Mouse (Mus musculus): ENCODE data around the gene Rbfox1. TPM values are rescaled to one million over a fixed set of nuclear protein-coding genes. Genes with fewer than 3 reads are reported as not detected.

Rbfox1 gene
- polyA plus RNA-seq, 1 experiment from 2014 or later: 3.1 TPM

GRCm38 (mm10) chr16:7223265-7223664 is 1338.1 kb downstream of the Rbfox1 start:
- no peak overlapping the region for H3K4me2 ChIP-seq
- H3K9me3 ChIP-seq (replicated peaks; ENCODE audit: control insufficient read depth, low read length): no peaks in the 10 kb centered on the region
- H3K4me3 ChIP-seq (ENCODE audit: low read depth, low read length): no peak overlapping the region
- no peaks in the 10 kb centered on the region for H3K4me1 ChIP-seq (ENCODE audit: control insufficient read depth, insufficient read depth, low read length)
- H3K27ac ChIP-seq (ENCODE audit: low read depth, low read length): no peak overlapping the region
- ATAC-seq (replicated peaks; ENCODE audit: insufficient number of reproducible peaks, low FRiP score, low TSS enrichment): no peak
- H3K9ac ChIP-seq (ENCODE audit: low read depth, low read length): no peak overlapping the region
- no peaks in the 10 kb centered on the region for H3K27me3 ChIP-seq (ENCODE audit: control insufficient read depth, insufficient read depth, low read length)
- no peaks in the 10 kb centered on the region for H3K36me3 ChIP-seq (ENCODE audit: control insufficient read depth, insufficient read depth, low read length)
- 58% methylated on average over 2 of the region's 2 CpGs for WGBS (ENCODE audit: insufficient replicate concordance)

GRCm38 (mm10) chr16:7226000-7226399 is 1340.8 kb downstream of the Rbfox1 start:
- H3K4me2 ChIP-seq: no peak overlapping the region
- H3K9ac ChIP-seq (ENCODE audit: low read depth, low read length): no peak overlapping the region
- H3K36me3 ChIP-seq (ENCODE audit: control insufficient read depth, insufficient read depth, low read length): no peaks in the 10 kb centered on the region
- no peaks in the 10 kb centered on the region for H3K4me1 ChIP-seq (ENCODE audit: control insufficient read depth, insufficient read depth, low read length)
- H3K9me3 ChIP-seq (replicated peaks; ENCODE audit: control insufficient read depth, low read length): no peaks in the 10 kb centered on the region
- no peaks in the 10 kb centered on the region for H3K27me3 ChIP-seq (ENCODE audit: control insufficient read depth, insufficient read depth, low read length)
- no peak overlapping the region for H3K27ac ChIP-seq (ENCODE audit: low read depth, low read length)
- no peak overlapping the region for H3K4me3 ChIP-seq (ENCODE audit: low read depth, low read length)
- ATAC-seq (replicated peaks; ENCODE audit: insufficient number of reproducible peaks, low FRiP score, low TSS enrichment): no peak
- 83% methylated on average over 3 of the region's 3 CpGs for WGBS (ENCODE audit: insufficient replicate concordance)

GRCm38 (mm10) chr16:7228246-7228645 is 1343.1 kb downstream of the Rbfox1 start:
- WGBS (ENCODE audit: insufficient replicate concordance): 78% methylated on average over 5 of the region's 5 CpGs
- no peak for ATAC-seq (replicated peaks; ENCODE audit: insufficient number of reproducible peaks, low FRiP score, low TSS enrichment)
- no peaks in the 10 kb centered on the region for H3K36me3 ChIP-seq (ENCODE audit: control insufficient read depth, insufficient read depth, low read length)
- H3K4me2 ChIP-seq: no peak overlapping the region
- no peak overlapping the region for H3K27ac ChIP-seq (ENCODE audit: low read depth, low read length)
- no peaks in the 10 kb centered on the region for H3K27me3 ChIP-seq (ENCODE audit: control insufficient read depth, insufficient read depth, low read length)
- no peaks in the 10 kb centered on the region for H3K9me3 ChIP-seq (replicated peaks; ENCODE audit: control insufficient read depth, low read length)
- no peak overlapping the region for H3K4me3 ChIP-seq (ENCODE audit: low read depth, low read length)
- H3K4me1 ChIP-seq (ENCODE audit: control insufficient read depth, insufficient read depth, low read length): no peaks in the 10 kb centered on the region
- no peak overlapping the region for H3K9ac ChIP-seq (ENCODE audit: low read depth, low read length)

GRCm38 (mm10) chr16:7229232-7229631 is 1344.1 kb downstream of the Rbfox1 start:
- no peaks in the 10 kb centered on the region for H3K27me3 ChIP-seq (ENCODE audit: control insufficient read depth, insufficient read depth, low read length)
- H3K9me3 ChIP-seq (replicated peaks; ENCODE audit: control insufficient read depth, low read length): no peaks in the 10 kb centered on the region
- no peak overlapping the region for H3K4me3 ChIP-seq (ENCODE audit: low read depth, low read length)
- no peaks in the 10 kb centered on the region for H3K36me3 ChIP-seq (ENCODE audit: control insufficient read depth, insufficient read depth, low read length)
- no peaks in the 10 kb centered on the region for H3K4me1 ChIP-seq (ENCODE audit: control insufficient read depth, insufficient read depth, low read length)
- no peak overlapping the region for H3K27ac ChIP-seq (ENCODE audit: low read depth, low read length)
- H3K9ac ChIP-seq (ENCODE audit: low read depth, low read length): no peak overlapping the region
- WGBS (ENCODE audit: insufficient replicate concordance): 45% methylated on average over 4 of the region's 4 CpGs
- no peak for ATAC-seq (replicated peaks; ENCODE audit: insufficient number of reproducible peaks, low FRiP score, low TSS enrichment)
- no peak overlapping the region for H3K4me2 ChIP-seq

- Histone ChIP-seq H3K36me3 (ENCODE audit: control insufficient read depth, insufficient read depth, low read length) (no peaks in the 10 kb centered on the region), H3K9me3 (replicated peaks; ENCODE audit: control insufficient read depth, low read length) (no peaks in the 10 kb centered on the region), H3K4me2 (no peak overlapping the region), H3K27ac (ENCODE audit: low read depth, low read length) (no peak overlapping the region), H3K9ac (ENCODE audit: low read depth, low read length) (no peak overlapping the region), H3K4me1 (ENCODE audit: control insufficient read depth, insufficient read depth, low read length) (no peaks in the 10 kb centered on the region), H3K4me3 (ENCODE audit: low read depth, low read length) (no peak overlapping the region), H3K27me3 (ENCODE audit: control insufficient read depth, insufficient read depth, low read length) (no peaks in the 10 kb centered on the region)
- WGBS (ENCODE audit: insufficient replicate concordance): 75% methylated on average over 3 of the region's 3 CpGs
- no peak for ATAC-seq (replicated peaks; ENCODE audit: insufficient number of reproducible peaks, low FRiP score, low TSS enrichment)
Measured at GRCm38 (mm10) chr16:7241627-7242026, 1356.5 kb downstream of the Rbfox1 start.

- H3K9ac ChIP-seq (ENCODE audit: low read depth, low read length): no peak overlapping the region
- no peaks in the 10 kb centered on the region for H3K36me3 ChIP-seq (ENCODE audit: control insufficient read depth, insufficient read depth, low read length)
- no peak overlapping the region for H3K27ac ChIP-seq (ENCODE audit: low read depth, low read length)
- H3K27me3 ChIP-seq (ENCODE audit: control insufficient read depth, insufficient read depth, low read length): no peaks in the 10 kb centered on the region
- no peak overlapping the region for H3K4me2 ChIP-seq
- no peaks in the 10 kb centered on the region for H3K4me1 ChIP-seq (ENCODE audit: control insufficient read depth, insufficient read depth, low read length)
- no peak for ATAC-seq (replicated peaks; ENCODE audit: insufficient number of reproducible peaks, low FRiP score, low TSS enrichment)
- H3K4me3 ChIP-seq (ENCODE audit: low read depth, low read length): no peak overlapping the region
- no peaks in the 10 kb centered on the region for H3K9me3 ChIP-seq (replicated peaks; ENCODE audit: control insufficient read depth, low read length)
- WGBS (ENCODE audit: insufficient replicate concordance): 72% methylated on average over 3 of the region's 3 CpGs
Measured at GRCm38 (mm10) chr16:7242501-7242900, 1357.3 kb downstream of the Rbfox1 start.

- Histone ChIP-seq H3K9ac (ENCODE audit: low read depth, low read length) (no peak overlapping the region), H3K27me3 (ENCODE audit: control insufficient read depth, insufficient read depth, low read length) (no peaks in the 10 kb centered on the region), H3K4me1 (ENCODE audit: control insufficient read depth, insufficient read depth, low read length) (no peaks in the 10 kb centered on the region), H3K27ac (ENCODE audit: low read depth, low read length) (no peak overlapping the region), H3K9me3 (replicated peaks; ENCODE audit: control insufficient read depth, low read length) (no peaks in the 10 kb centered on the region), H3K36me3 (ENCODE audit: control insufficient read depth, insufficient read depth, low read length) (no peaks in the 10 kb centered on the region), H3K4me2 (no peak overlapping the region), H3K4me3 (ENCODE audit: low read depth, low read length) (no peak overlapping the region)
- no peak for ATAC-seq (replicated peaks; ENCODE audit: insufficient number of reproducible peaks, low FRiP score, low TSS enrichment)
- 71% methylated on average over 1 of the region's 1 CpGs for WGBS (ENCODE audit: insufficient replicate concordance)
Measured at GRCm38 (mm10) chr16:7244382-7244781, 1359.2 kb downstream of the Rbfox1 start.

- no peak overlapping the region for H3K4me2 ChIP-seq
- H3K4me3 ChIP-seq (ENCODE audit: low read depth, low read length): no peak overlapping the region
- no peaks in the 10 kb centered on the region for H3K27me3 ChIP-seq (ENCODE audit: control insufficient read depth, insufficient read depth, low read length)
- H3K9ac ChIP-seq (ENCODE audit: low read depth, low read length): no peak overlapping the region
- no peaks in the 10 kb centered on the region for H3K9me3 ChIP-seq (replicated peaks; ENCODE audit: control insufficient read depth, low read length)
- no peak overlapping the region for H3K27ac ChIP-seq (ENCODE audit: low read depth, low read length)
- no peaks in the 10 kb centered on the region for H3K4me1 ChIP-seq (ENCODE audit: control insufficient read depth, insufficient read depth, low read length)
- 78% methylated on average over 4 of the region's 4 CpGs for WGBS (ENCODE audit: insufficient replicate concordance)
- ATAC-seq (replicated peaks; ENCODE audit: insufficient number of reproducible peaks, low FRiP score, low TSS enrichment): no peak
- no peaks in the 10 kb centered on the region for H3K36me3 ChIP-seq (ENCODE audit: control insufficient read depth, insufficient read depth, low read length)
Measured at GRCm38 (mm10) chr16:7251696-7252095, 1366.5 kb downstream of the Rbfox1 start.

- no peak overlapping the region for H3K27ac ChIP-seq (ENCODE audit: low read depth, low read length)
- no peak overlapping the region for H3K9ac ChIP-seq (ENCODE audit: low read depth, low read length)
- H3K36me3 ChIP-seq (ENCODE audit: control insufficient read depth, insufficient read depth, low read length): no peaks in the 10 kb centered on the region
- H3K4me2 ChIP-seq: no peak overlapping the region
- no peaks in the 10 kb centered on the region for H3K9me3 ChIP-seq (replicated peaks; ENCODE audit: control insufficient read depth, low read length)
- no peaks in the 10 kb centered on the region for H3K27me3 ChIP-seq (ENCODE audit: control insufficient read depth, insufficient read depth, low read length)
- no peak overlapping the region for H3K4me3 ChIP-seq (ENCODE audit: low read depth, low read length)
- ATAC-seq (replicated peaks; ENCODE audit: insufficient number of reproducible peaks, low FRiP score, low TSS enrichment): no peak
- no peaks in the 10 kb centered on the region for H3K4me1 ChIP-seq (ENCODE audit: control insufficient read depth, insufficient read depth, low read length)
- 69% methylated on average over 4 of the region's 4 CpGs for WGBS (ENCODE audit: insufficient replicate concordance)
Measured at GRCm38 (mm10) chr16:7257366-7257765, 1372.2 kb downstream of the Rbfox1 start.
